Mouse (Mus musculus): ENCODE data around the gene Pbxip1.
A peak's percentile ranks its signal among the peaks of the same experiment; 100 is the strongest.

Gene Pbxip1

GRCm38 (mm10) chr3:89432606-89433005 is 3.9 kb upstream of the Pbxip1 start:
- DNase-seq (ENCODE audit: low spot score): no peak

GRCm38 (mm10) chr3:89434532-89434931 is 2.0 kb upstream of the Pbxip1 start:
- DNase-seq (ENCODE audit: low spot score): no peak

- DNase-seq (ENCODE audit: low spot score): no peak
Observed at GRCm38 (mm10) chr3:89435041-89435440, 1.5 kb upstream of the Pbxip1 start.

- DNase-seq (ENCODE audit: low spot score): no peak
Observed at GRCm38 (mm10) chr3:89437269-89437668, 763 bp downstream of the Pbxip1 start.

- no peak for DNase-seq (ENCODE audit: low spot score)
Observed at GRCm38 (mm10) chr3:89440691-89441090, 4.2 kb downstream of the Pbxip1 start.

- DNase-seq (ENCODE audit: low spot score): peak; percentile 52
Observed at GRCm38 (mm10) chr3:89448720-89449537, 12.4 kb downstream of the Pbxip1 start.

GRCm38 (mm10) chr3:89449541-89449940 is 13.0 kb downstream of the Pbxip1 start:
- peak; percentile 74 for DNase-seq (ENCODE audit: low spot score)

- DNase-seq (ENCODE audit: low spot score): no peak
Observed at GRCm38 (mm10) chr3:89451916-89452315, 15.4 kb downstream of the Pbxip1 start.

GRCm38 (mm10) chr3:89454401-89455177 is 18.1 kb downstream of the Pbxip1 start, which contains the start of gene Pmvk:
Pmvk (plus strand) TSS chr3:89454541.
- DNase-seq (ENCODE audit: low spot score): no peak

- no peak for DNase-seq (ENCODE audit: low spot score)
Observed at GRCm38 (mm10) chr3:89455786-89456285, 19.3 kb downstream of the Pbxip1 start.

GRCm38 (mm10) chr3:89456726-89457665 is 20.5 kb downstream of the Pbxip1 start:
- DNase-seq (ENCODE audit: low spot score): peak; percentile 67

- DNase-seq (ENCODE audit: low spot score): no peak
Observed at GRCm38 (mm10) chr3:89458372-89458964, 22.0 kb downstream of the Pbxip1 start.

- peak; percentile 94 for DNase-seq (ENCODE audit: low spot score)
Observed at GRCm38 (mm10) chr3:89458965-89459807, 22.7 kb downstream of the Pbxip1 start.

GRCm38 (mm10) chr3:89468268-89468667 is 31.8 kb downstream of the Pbxip1 start:
- DNase-seq (ENCODE audit: low spot score): peak; percentile 10

GRCm38 (mm10) chr3:89472280-89472679 is 35.8 kb downstream of the Pbxip1 start:
- DNase-seq (ENCODE audit: low spot score): no peak

GRCm38 (mm10) chr3:89473838-89474237 is 37.3 kb downstream of the Pbxip1 start:
- no peak for DNase-seq (ENCODE audit: low spot score)

- no peak for DNase-seq (ENCODE audit: low spot score)
Observed at GRCm38 (mm10) chr3:89479055-89479454, 42.5 kb downstream of the Pbxip1 start.

- DNase-seq (ENCODE audit: low spot score): no peak
Observed at GRCm38 (mm10) chr3:89481488-89481887, 45.0 kb downstream of the Pbxip1 start.

GRCm38 (mm10) chr3:89482249-89482648 is 45.7 kb downstream of the Pbxip1 start:
- no peak for DNase-seq (ENCODE audit: low spot score)

GRCm38 (mm10) chr3:89484766-89485524 is 48.4 kb downstream of the Pbxip1 start:
- peak; percentile 79 for DNase-seq (ENCODE audit: low spot score)
